Mouse (Mus musculus) ovary, adult 18-20 months (tissue): ENCODE data around the gene Bcl11b.

Experiments
- DNase-seq: peaks from one replicate; pipeline ENCODE4 v3.0.0; 2022; ENCODE audit warnings: low spot score, mixed read lengths

Bcl11b gene

DNA sequence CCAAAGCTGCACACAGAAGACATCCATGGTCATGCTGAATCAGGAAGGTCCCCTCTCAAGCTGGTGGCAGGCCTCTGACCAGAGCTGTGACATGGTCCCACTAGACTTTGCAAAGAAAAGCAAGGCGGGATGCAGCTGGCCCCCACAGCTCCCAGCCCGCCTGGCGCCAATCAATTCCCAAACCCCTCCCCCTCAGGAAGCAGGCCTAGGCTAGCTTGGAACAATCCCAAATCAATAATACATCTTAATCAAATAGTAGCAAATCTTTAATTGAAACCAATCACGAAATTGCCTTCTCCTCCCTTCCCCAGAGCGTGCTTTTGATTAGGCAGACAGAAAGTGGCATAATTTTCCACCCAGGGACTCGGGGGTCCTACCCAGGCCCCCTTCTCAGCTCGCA, 113.1 kb downstream of the Bcl11b start:
- no peak for DNase-seq

DNA sequence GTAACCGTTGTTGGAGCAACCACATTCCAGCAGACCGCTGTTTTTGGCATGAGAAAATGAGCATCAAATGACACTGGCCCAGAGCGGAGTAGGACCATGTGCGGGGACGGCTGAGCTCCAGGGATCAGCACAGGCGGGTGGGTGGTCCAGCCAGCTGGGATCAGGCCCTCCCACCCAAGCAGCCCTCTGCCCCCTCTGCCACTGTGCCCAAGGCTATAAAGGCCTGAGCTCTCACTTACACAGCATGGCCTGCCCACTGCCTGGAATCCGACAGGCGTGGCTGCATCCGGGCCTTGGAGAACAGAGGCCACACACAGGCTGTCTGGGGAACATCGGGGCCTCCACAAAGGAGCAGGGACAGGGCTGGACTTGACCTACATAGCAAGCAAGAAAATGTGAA, 113.6 kb downstream of the Bcl11b start:
- no peak for DNase-seq

DNA sequence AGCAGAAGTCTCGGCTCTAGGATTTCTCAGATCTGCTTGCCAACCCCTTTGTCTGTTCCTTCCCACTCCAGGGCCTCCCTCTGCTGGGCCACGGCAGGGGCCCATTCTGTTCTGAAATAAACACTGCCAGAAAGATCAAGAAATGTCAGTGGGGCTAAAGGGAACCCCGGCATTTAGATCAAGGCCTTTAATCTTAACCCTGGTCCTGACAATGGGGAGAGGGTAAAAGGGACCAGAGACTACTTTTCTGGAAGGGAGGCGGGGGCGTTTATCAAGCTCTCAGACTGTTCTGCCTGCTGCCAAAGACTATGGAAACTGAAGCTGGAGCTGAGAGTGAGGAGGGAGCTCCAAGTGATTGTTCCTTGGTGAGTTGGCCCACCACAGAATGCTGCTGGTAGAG, 114.8 kb downstream of the Bcl11b start:
- no peak for DNase-seq

DNA sequence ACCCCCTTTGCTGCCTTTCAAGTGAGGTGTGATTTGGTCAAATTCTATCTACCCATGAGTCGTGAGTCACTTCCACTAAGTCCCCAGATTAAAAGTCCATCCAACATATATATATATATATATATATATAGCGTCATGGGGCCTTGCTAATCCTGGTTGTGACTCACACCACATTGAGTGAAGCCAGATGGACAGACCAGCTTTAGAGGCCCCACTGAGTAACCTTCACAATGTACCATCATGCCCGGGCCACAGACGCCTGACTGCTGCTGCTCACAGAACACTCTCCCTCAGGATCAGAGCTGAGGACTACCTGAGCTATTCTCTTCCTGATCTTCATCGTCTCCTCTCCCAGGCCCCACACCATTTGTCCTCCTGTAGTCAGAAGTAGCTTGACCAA, 115.4 kb downstream of the Bcl11b start:
- no peak for DNase-seq

DNA sequence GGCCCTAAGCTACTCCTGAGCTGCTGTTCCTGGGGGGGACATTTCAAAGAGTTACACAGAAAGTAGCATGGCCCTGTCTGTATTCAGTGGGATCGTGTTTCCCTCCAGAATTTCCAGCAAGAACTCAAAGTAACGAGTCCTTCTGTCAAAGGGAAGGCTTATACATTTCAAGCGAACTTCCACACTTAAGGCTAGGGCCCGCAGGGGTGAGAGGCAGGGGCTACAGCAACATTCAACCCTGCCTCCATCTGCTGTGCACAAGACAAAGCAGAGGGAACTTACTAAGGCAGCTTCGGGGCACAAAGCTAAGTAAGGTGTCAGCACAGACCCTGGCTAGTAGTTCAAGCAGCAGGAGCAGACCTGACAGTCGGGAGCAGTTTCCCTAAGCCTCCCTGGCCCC, 115.8 kb downstream of the Bcl11b start:
- no peak for DNase-seq

DNA sequence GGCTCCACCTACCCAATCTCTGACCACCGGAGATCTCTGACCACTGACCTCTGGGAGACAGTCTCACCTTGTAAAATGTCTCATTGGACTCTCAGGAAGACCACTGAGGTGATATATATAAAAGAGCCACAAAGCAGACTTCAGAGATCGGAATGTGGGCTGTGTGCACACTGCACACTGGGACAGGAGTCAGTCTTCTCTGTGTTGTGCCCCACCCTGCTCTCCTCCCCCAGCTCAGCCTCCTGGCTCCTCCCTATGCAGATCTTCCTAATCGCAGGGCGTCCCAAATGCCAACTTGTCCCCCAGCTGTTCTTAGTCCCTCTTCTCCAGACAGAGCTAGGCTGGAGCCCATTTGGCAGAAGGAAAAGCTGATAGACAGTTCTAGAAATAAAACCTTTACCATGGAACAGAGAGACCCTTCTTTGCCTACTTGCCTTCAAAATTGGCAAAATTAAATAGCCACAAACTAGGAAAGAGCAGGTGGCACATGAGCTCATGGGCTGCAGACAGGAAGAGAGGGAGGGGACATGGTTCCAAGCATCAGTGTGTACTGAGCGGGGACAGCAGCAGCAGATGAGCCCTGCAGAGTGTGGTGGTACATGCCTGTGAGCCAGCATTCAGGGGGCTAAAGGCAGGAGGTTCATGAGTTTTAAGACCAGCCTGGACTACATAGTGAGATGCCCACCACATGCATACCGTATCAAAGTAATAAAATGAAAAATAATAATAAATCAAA, 118.9 kb downstream of the Bcl11b start:
- no peak for DNase-seq

DNA sequence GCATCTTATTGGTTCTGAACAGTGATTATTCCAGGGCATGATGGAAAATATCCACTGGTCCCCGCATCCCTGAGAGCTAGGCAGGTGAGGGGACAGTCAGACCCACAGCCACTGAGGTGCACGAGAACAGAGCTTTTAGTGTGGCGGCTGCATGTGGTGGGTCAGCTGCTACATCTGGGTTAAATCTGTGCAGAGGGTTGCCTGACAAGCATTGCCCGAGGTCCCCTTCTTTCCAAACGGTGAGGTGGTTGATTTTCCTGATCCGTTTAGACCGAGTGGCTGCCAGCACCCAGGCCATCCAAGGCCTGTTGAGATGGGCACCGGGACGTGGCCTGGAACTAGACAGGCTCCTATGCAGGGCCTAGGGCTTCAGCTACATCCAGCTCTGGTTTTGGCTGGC, 121.7 kb downstream of the Bcl11b start:
- no peak for DNase-seq

DNA sequence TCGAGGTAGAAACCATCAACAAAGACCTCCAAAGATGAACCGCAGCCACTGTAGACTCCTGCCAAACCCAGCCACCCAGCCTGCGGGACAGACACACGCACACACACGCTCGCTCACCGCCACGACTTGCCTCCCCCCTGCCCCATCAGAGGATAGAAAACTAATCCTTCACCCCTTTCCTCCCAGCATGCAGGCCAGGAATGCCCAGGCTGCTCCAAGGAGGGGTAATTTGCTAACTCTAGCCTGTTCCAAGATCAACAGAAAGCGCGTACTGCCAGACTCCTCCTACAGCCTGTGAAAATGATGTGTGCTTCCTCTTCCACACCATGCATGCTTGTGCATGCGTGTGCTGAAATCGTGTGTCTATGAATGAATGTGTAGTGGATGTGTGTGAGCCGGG, 122.7 kb downstream of the Bcl11b start:
- DNase-seq, result no peak

DNA sequence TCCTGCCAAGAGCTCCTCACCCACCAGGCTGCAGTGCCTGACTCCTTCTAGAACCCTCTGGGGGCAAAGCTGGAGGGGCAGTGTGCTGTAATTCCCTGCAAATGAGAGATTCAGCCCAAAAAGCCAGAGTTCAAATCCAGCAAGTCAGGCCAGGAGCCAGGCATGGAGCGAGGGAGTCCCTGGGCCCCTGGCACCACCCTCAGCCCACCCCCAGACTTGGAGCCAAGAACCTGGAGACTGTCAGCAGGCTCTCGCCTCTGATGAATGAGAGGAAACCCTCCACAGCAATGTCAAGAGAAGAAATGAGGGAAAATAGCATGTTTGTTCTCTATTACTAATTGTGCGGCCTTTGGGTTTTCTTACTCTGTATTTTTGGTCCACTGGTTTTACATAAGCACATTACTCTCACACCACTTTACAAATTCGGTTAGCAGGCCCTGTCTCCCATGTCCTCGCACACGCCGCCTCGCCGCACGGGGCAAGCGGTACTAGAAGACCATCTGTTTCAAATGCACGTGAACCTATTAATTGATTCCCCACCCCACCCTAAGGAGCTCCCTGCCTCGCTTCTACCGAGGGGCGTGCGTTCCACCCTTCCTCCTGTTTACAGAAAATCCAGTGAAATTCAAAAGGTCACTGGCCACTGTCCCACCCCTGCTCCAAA, 124.2 kb downstream of the Bcl11b start:
- DNase-seq, result no peak

DNA sequence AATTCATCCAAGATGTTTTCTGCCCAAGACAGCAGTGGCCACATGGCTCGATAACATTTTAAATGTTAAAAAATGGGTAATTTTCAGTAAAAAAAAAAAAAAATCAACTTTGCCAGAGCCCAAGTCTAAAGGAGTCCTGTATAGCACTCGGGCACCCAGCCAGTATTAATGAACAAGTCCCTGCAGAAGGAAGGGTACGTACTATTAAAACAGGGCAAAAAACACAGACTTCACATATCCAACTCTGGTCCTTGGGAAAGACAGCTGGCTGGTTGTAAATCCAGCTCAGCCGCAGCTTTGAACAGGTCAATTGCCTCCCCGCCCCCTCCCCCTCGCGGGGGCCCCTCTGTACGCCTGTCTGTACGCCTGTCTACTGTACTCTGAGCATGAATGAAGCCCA, 127.2 kb downstream of the Bcl11b start:
- no peak for DNase-seq

DNA sequence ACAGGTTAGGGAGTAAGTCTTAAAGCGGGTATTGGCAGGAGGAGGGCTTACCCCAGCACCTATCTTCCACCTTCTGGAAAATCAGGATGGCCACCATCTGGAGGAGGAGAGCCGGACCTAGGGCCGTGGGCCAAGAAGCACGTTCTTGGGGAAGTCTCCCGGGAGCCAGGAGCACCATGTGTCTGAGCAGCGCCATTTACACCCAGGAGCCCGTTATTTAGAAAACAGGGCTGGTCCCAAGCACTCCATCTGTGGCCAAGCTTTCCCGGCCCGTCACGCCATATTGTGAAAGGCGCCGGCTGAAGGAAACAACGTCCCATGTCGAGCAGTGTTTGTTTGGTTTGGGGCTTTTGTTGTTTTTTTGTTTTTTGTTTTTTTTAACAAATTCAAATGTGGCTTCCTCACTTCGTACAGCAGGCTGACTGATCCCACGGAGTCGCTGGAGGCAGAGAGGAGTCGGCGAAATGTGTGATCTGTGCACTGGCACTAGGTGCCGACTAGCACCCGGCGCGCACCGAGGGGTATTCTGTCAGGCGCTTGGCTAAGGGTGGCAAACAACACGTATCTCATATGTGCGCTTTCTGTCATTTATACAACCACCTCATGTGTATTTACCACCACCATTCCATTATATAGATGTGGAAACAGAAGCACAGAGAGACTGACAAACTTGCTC, 128.8 kb downstream of the Bcl11b start:
- DNase-seq, result no peak

DNA sequence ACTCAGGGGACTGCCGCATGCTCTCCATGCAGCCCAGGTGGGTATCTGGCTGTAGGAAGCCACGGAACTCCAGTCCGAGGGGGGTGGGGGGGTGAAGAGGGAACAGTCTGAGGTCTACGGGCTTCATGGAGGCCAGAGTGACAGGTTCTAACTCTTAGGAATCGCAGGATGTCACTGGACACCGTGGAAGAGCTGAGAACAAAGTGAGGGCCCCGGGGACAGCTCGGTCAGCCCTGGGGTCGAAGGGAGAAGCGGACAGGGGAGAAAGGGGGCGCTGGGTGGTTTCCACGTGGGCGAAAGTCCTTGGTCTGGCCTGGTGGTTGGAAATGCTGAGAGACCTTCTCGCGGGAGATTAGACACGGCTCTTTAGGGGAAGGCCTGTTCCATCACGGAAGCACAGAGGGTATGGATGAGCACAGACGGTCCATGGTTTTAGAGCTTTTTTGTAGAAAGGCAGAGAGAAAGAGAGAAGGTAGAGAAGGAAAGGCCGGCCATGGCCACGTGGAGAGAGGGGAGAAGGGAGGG, 133.8 kb downstream of the Bcl11b start:
- no peak for DNase-seq

DNA sequence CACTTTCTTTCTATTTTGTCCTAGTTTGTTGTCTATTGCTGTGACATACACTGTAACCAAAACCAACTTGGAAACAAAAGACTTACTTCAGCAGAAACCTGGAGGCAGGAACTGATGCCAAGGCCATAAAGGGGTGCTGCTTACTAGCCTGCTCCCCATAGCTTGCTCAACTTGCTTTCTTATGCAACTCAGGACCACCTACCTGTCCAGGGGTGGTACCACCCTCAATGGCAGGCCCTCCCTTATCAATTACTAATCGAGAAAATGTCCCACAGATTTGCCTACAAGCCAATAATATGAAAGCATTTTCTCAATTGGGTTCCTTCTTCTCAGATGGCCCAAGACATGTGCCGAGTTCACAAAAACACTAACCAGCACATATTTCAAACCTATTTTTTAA, 135.1 kb downstream of the Bcl11b start:
- no peak for DNase-seq
